Mouse (Mus musculus): ENCODE results near the gene Serpinb12.
"Not testable (repeated sequence)": the region's sequence is repeated elsewhere in the genome, so short reads cannot be mapped to it uniquely, and the experiment has no call there.

Serpinb12 gene

GRCm38 (mm10) chr1:106934265-106934664 is at the start of gene Serpinb12:
TSS of gene Serpinb12 (plus strand) at chr1:106934449.
- no peak for DNase-seq (ENCODE audit: low spot score)

GRCm38 (mm10) chr1:106895142-106895541 is 39.1 kb upstream of the Serpinb12 start:
- DNase-seq (ENCODE audit: low spot score): not testable (repeated sequence)

- peak; percentile 10 for DNase-seq (ENCODE audit: low spot score)
These were observed 32.8 kb upstream of the Serpinb12 start for GRCm38 (mm10) chr1:106901406-106901805.

- DNase-seq (ENCODE audit: low spot score): peak; percentile 13
These were observed 2.3 kb upstream of the Serpinb12 start for GRCm38 (mm10) chr1:106931954-106932353.

GRCm38 (mm10) chr1:106933658-106934057 is 591 bp upstream of the Serpinb12 start:
- no peak for DNase-seq (ENCODE audit: low spot score)

- DNase-seq (ENCODE audit: low spot score): no peak
These were observed 13.0 kb downstream of the Serpinb12 start for GRCm38 (mm10) chr1:106947217-106947616.

- DNase-seq (ENCODE audit: low spot score): no peak
These were observed 25.7 kb downstream of the Serpinb12 start for GRCm38 (mm10) chr1:106959981-106960380.

GRCm38 (mm10) chr1:106961023-106961422 is 26.8 kb downstream of the Serpinb12 start:
- peak; percentile 27 for DNase-seq (ENCODE audit: low spot score)

GRCm38 (mm10) chr1:106980684-106981083 is 46.4 kb downstream of the Serpinb12 start, which contains the start of gene Serpinb13:
TSS of gene Serpinb13 (plus strand) at chr1:106980984.
- no peak for DNase-seq (ENCODE audit: low spot score)

- DNase-seq (ENCODE audit: low spot score): no peak
These were observed 48.8 kb downstream of the Serpinb12 start for GRCm38 (mm10) chr1:106983092-106983491.

GRCm38 (mm10) chr1:106983865-106984264 is 49.6 kb downstream of the Serpinb12 start:
- no peak for DNase-seq (ENCODE audit: low spot score)

- DNase-seq (ENCODE audit: low spot score): no peak
These were observed 66.2 kb downstream of the Serpinb12 start for GRCm38 (mm10) chr1:107000424-107000823.

- no peak for DNase-seq (ENCODE audit: low spot score)
These were observed 67.5 kb downstream of the Serpinb12 start for GRCm38 (mm10) chr1:107001754-107002153.

- DNase-seq (ENCODE audit: low spot score): no peak
These were observed 72.1 kb downstream of the Serpinb12 start for GRCm38 (mm10) chr1:107006316-107006715.
